Mouse (Mus musculus): ENCODE measurements around the gene Ass1. TPM values are rescaled to one million over a fixed set of nuclear protein-coding genes. Genes with fewer than 3 reads are reported as not detected.

The Ass1 gene
- total RNA-seq, 1 experiment: 154 TPM

- no peak overlapping the region for H3K9ac ChIP-seq (ENCODE audit: insufficient read depth, low read depth, low read length, poor library complexity, severe bottlenecking)
- H3K9me3 ChIP-seq (ENCODE audit: control insufficient read depth, insufficient read depth, low read depth, low read length): no peaks in the 10 kb centered on the region
- H3K27ac ChIP-seq (ENCODE audit: insufficient read depth, low read depth, low read length, poor library complexity, severe bottlenecking): no peak overlapping the region
- TF ChIP-seq MAFK (IDR thresholded peaks at IDR 0.05; ENCODE audit: insufficient read depth, low read depth, low read length) (no peak), ZC3H11A (IDR thresholded peaks at IDR 0.05; ENCODE audit: borderline replicate concordance, low read depth, low read length) (peak; percentile 36; the same call in 1 of the 2 replicates), CHD2 (IDR thresholded peaks at IDR 0.05; ENCODE audit: low read depth, low read length) (no peak), ZNF384 (IDR thresholded peaks at IDR 0.05; ENCODE audit: low read depth, low read length) (0 out of 2 replicates have a peak, but pooled peaks have one; percentile 19), HCFC1 (IDR thresholded peaks at IDR 0.05; ENCODE audit: borderline replicate concordance, insufficient read depth, low read length) (no peak)
- in situ Hi-C loops (cut with MboI; ENCODE audit: low sequenced_read_pairs in 2 of 2, unreplicated experiment in 2 of 2): loop anchor here (5.0 to 10.0 kb wide), 2 partner anchors 171 to 183 kb away; no protein-coding TSS in a partner anchor
- H3K4me3 ChIP-seq (ENCODE audit: insufficient read depth in 1 of 2, low read depth in 1 of 2, low read length in 2 of 2, poor library complexity in 1 of 2, severe bottlenecking in 1 of 2): no peak overlapping the region
- DNase-seq (ENCODE audit: low read depth, low spot score): peak; percentile 72
- peaks cover 76% of the 10 kb centered on the region for H3K36me3 ChIP-seq (ENCODE audit: control insufficient read depth, insufficient read depth, low read length, poor library complexity, severe bottlenecking)
- H3K4me1 ChIP-seq (ENCODE audit: control insufficient read depth in 2 of 2, insufficient read depth in 2 of 2, low read length in 2 of 2, poor library complexity in 1 of 2): no peaks in the 10 kb centered on the region
Observed at GRCm38 (mm10) chr2:31484187-31484586, 14.2 kb downstream of the Ass1 start.

- no peak overlapping the region for H3K4me3 ChIP-seq (ENCODE audit: insufficient read depth in 1 of 2, low read depth in 1 of 2, low read length in 2 of 2, poor library complexity in 1 of 2, severe bottlenecking in 1 of 2)
- H3K9ac ChIP-seq (ENCODE audit: insufficient read depth, low read depth, low read length, poor library complexity, severe bottlenecking): no peak overlapping the region
- H3K9me3 ChIP-seq (ENCODE audit: control insufficient read depth, insufficient read depth, low read depth, low read length): no peaks in the 10 kb centered on the region; the same call in 1 of the 2 replicates
- H3K4me1 ChIP-seq (ENCODE audit: control insufficient read depth in 2 of 2, insufficient read depth in 2 of 2, low read length in 2 of 2, poor library complexity in 1 of 2): peaks cover 0 to 5% of the 10 kb centered on the region in 2 experiments; a peak in 2 of 4 replicates
- H3K36me3 ChIP-seq (ENCODE audit: control insufficient read depth, insufficient read depth, low read length, poor library complexity, severe bottlenecking): peaks cover 70% of the 10 kb centered on the region
- in situ Hi-C loops (cut with MboI; ENCODE audit: low sequenced_read_pairs in 2 of 2, unreplicated experiment in 2 of 2): loop anchor here in 1 of 2 experiments (10.0 kb wide), 1 partner anchor 166 kb away; no protein-coding TSS in a partner anchor
- no peak for DNase-seq (ENCODE audit: low read depth, low spot score)
- H3K27ac ChIP-seq (ENCODE audit: insufficient read depth, low read depth, low read length, poor library complexity, severe bottlenecking): no peak overlapping the region
- TF ChIP-seq MAFK (IDR thresholded peaks at IDR 0.05; ENCODE audit: insufficient read depth, low read depth, low read length) (no peak), ZNF384 (IDR thresholded peaks at IDR 0.05; ENCODE audit: low read depth, low read length) (no peak), ZC3H11A (IDR thresholded peaks at IDR 0.05; ENCODE audit: borderline replicate concordance, low read depth, low read length) (no peak), CHD2 (IDR thresholded peaks at IDR 0.05; ENCODE audit: low read depth, low read length) (no peak), HCFC1 (IDR thresholded peaks at IDR 0.05; ENCODE audit: borderline replicate concordance, insufficient read depth, low read length) (no peak)
Observed at GRCm38 (mm10) chr2:31489166-31489565, 19.2 kb downstream of the Ass1 start.

- DNase-seq (ENCODE audit: low read depth, low spot score): no peak
- Histone ChIP-seq H3K4me1 (ENCODE audit: control insufficient read depth in 2 of 2, insufficient read depth in 2 of 2, low read length in 2 of 2, poor library complexity in 1 of 2) (peaks cover 0 to 5% of the 10 kb centered on the region in 2 experiments; a peak in 2 of 4 replicates), H3K9ac (ENCODE audit: insufficient read depth, low read depth, low read length, poor library complexity, severe bottlenecking) (no peak overlapping the region), H3K36me3 (ENCODE audit: control insufficient read depth, insufficient read depth, low read length, poor library complexity, severe bottlenecking) (peaks cover 64% of the 10 kb centered on the region), H3K9me3 (ENCODE audit: control insufficient read depth, insufficient read depth, low read depth, low read length) (no peaks in the 10 kb centered on the region; the same call in 1 of the 2 replicates), H3K4me3 (ENCODE audit: insufficient read depth in 1 of 2, low read depth in 1 of 2, low read length in 2 of 2, poor library complexity in 1 of 2, severe bottlenecking in 1 of 2) (no peak overlapping the region), H3K27ac (ENCODE audit: insufficient read depth, low read depth, low read length, poor library complexity, severe bottlenecking) (no peak overlapping the region)
- TF ChIP-seq ZC3H11A (IDR thresholded peaks at IDR 0.05; ENCODE audit: borderline replicate concordance, low read depth, low read length) (no peak), HCFC1 (IDR thresholded peaks at IDR 0.05; ENCODE audit: borderline replicate concordance, insufficient read depth, low read length) (no peak), ZNF384 (IDR thresholded peaks at IDR 0.05; ENCODE audit: low read depth, low read length) (no peak), CHD2 (IDR thresholded peaks at IDR 0.05; ENCODE audit: low read depth, low read length) (no peak), MAFK (IDR thresholded peaks at IDR 0.05; ENCODE audit: insufficient read depth, low read depth, low read length) (no peak)
- in situ Hi-C loops (cut with MboI; ENCODE audit: low sequenced_read_pairs in 2 of 2, unreplicated experiment in 2 of 2): no loop called here
Observed at GRCm38 (mm10) chr2:31490556-31490955, 20.5 kb downstream of the Ass1 start.

- TF ChIP-seq HCFC1 (IDR thresholded peaks at IDR 0.05; ENCODE audit: borderline replicate concordance, insufficient read depth, low read length) (no peak), MAFK (IDR thresholded peaks at IDR 0.05; ENCODE audit: insufficient read depth, low read depth, low read length) (no peak), ZNF384 (IDR thresholded peaks at IDR 0.05; ENCODE audit: low read depth, low read length) (no peak), ZC3H11A (IDR thresholded peaks at IDR 0.05; ENCODE audit: borderline replicate concordance, low read depth, low read length) (no peak), CHD2 (IDR thresholded peaks at IDR 0.05; ENCODE audit: low read depth, low read length) (no peak)
Observed at GRCm38 (mm10) chr2:31492308-31492707, 22.3 kb downstream of the Ass1 start.

More at GRCm38 (mm10) chr2:31492308-31492707, 22.3 kb downstream of the Ass1 start:
- peaks cover 2 to 12% of the 10 kb centered on the region in 2 experiments; a peak in 2 of 4 replicates for H3K4me1 ChIP-seq (ENCODE audit: control insufficient read depth in 2 of 2, insufficient read depth in 2 of 2, low read length in 2 of 2, poor library complexity in 1 of 2)
- peaks cover 67% of the 10 kb centered on the region for H3K36me3 ChIP-seq (ENCODE audit: control insufficient read depth, insufficient read depth, low read length, poor library complexity, severe bottlenecking)
- H3K4me3 ChIP-seq (ENCODE audit: insufficient read depth in 1 of 2, low read depth in 1 of 2, low read length in 2 of 2, poor library complexity in 1 of 2, severe bottlenecking in 1 of 2): no peak overlapping the region
- H3K27ac ChIP-seq (ENCODE audit: insufficient read depth, low read depth, low read length, poor library complexity, severe bottlenecking): no peak overlapping the region
- in situ Hi-C loops (cut with MboI; ENCODE audit: low sequenced_read_pairs in 2 of 2, unreplicated experiment in 2 of 2): no loop called here
- no peaks in the 10 kb centered on the region; the same call in 1 of the 2 replicates for H3K9me3 ChIP-seq (ENCODE audit: control insufficient read depth, insufficient read depth, low read depth, low read length)
- DNase-seq (ENCODE audit: low read depth, low spot score): no peak
- H3K9ac ChIP-seq (ENCODE audit: insufficient read depth, low read depth, low read length, poor library complexity, severe bottlenecking): no peak overlapping the region

All from ES-E14 (cell line).